8 mouse cellular contexts compared by ENCODE assay signal in the genomic region with DNA sequence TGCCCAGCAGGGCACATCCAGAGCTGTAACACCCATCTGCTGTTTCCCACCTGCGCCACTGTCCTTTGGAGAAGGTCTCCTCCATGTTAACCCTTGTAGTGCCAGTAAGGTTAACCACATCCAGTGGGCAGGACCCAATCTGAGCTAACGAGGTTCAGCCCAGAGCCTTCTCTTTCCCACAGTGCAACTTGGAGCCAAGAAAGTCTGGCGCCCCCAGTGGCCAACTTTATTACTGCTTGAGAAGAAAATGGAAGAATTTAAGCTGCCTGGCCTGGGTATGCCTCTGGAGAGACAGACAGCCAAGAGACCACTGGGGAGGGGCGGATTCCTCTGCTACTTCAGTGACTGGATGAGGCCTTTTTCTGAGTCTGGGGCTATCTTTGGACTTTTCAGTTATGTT.
DNase-seq lines count a peak whose midpoint lies in the region; ATAC-seq and TF ChIP-seq lines count a peak whose summit lies in the region.

No protein-coding gene starts in this region.

- H3K27ac ChIP-seq in kidney, embryonic 15.5 days, result no peak overlapping the region
- H3K27ac ChIP-seq in stomach, postnatal 0 days (replicated peaks), result no peak overlapping the region

- H3K27me3 ChIP-seq in kidney, embryonic 15.5 days, result no peaks in the 10 kb centered on the region
- no peaks in the 10 kb centered on the region for H3K27me3 ChIP-seq in stomach, postnatal 0 days (ENCODE audit: control insufficient read depth, insufficient read depth, low read length)

- peaks cover 3% of the 10 kb centered on the region; the same call in 1 of the 2 replicates for H3K36me3 ChIP-seq in kidney, embryonic 15.5 days
- no peaks in the 10 kb centered on the region for H3K36me3 ChIP-seq in stomach, postnatal 0 days (ENCODE audit: control insufficient read depth, insufficient read depth, low read length)

- H3K4me3 ChIP-seq in kidney, embryonic 15.5 days (replicated peaks), result no peak overlapping the region
- H3K4me3 ChIP-seq in stomach, postnatal 0 days (ENCODE audit: low read depth, low read length), result no peak overlapping the region

- ATAC-seq in kidney, embryonic 15.5 days (replicated peaks; ENCODE audit: low FRiP score), result no peak
- peak; percentile 2; the same call in 1 of the 2 replicates for ATAC-seq in stomach, postnatal 0 days (ENCODE audit: low FRiP score, low TSS enrichment)

- TF ChIP-seq CTCF in stomach, postnatal 0 days (IDR thresholded peaks at IDR 0.05; ENCODE audit: low read depth), result peak; percentile 87

- no peak overlapping the region for H3K9ac ChIP-seq in kidney, embryonic 15.5 days
- no peak overlapping the region for H3K9ac ChIP-seq in stomach, postnatal 0 days (ENCODE audit: low read length)

- no peaks in the 10 kb centered on the region for H3K9me3 ChIP-seq in kidney, embryonic 15.5 days (replicated peaks)
- H3K9me3 ChIP-seq in stomach, postnatal 0 days (ENCODE audit: control insufficient read depth, low read length), result no peaks in the 10 kb centered on the region

- H3K4me1 ChIP-seq in kidney, embryonic 15.5 days, result peaks cover 9% of the 10 kb centered on the region
- H3K4me1 ChIP-seq in stomach, postnatal 0 days (replicated peaks; ENCODE audit: control insufficient read depth, insufficient read depth), result peaks cover 4% of the 10 kb centered on the region; the same call in 1 of the 2 replicates

- no peak overlapping the region for H3K4me2 ChIP-seq in kidney, embryonic 15.5 days
- H3K4me2 ChIP-seq in stomach, postnatal 0 days (replicated peaks; ENCODE audit: low read depth), result no peak overlapping the region

- 46% methylated on average over 4 of the region's 4 CpGs for WGBS in kidney, embryonic 15.5 days
- 44% methylated on average over 4 of the region's 4 CpGs for WGBS in stomach, postnatal 0 days

- peak; percentile 56 for DNase-seq in kidney, adult 9 months
- peak; percentile 19 for DNase-seq in MEL-GATA-1-ER (ENCODE audit: extremely low read depth, low read depth)
- DNase-seq in cerebellum, adult 18-20 months, result peak; percentile 39 to 65
- peak; percentile 19 to 56 for DNase-seq in frontal cortex, postnatal 36 days (ENCODE audit: low spot score in 2 of 2)
- DNase-seq in layer of hippocampus, adult 9-10 months (ENCODE audit: low spot score), result peak; percentile 29
- DNase-seq in mesoderm, embryonic 11.5 days (ENCODE audit: low read depth, low spot score), result peak; percentile 75
- DNase-seq in stomach, postnatal 0 days (ENCODE audit: low spot score), result peak; percentile 73

- no peak for TF ChIP-seq EP300 in stomach, postnatal 0 days (optimal IDR thresholded peaks at IDR 0.05)

Comparison
In these comparisons a context has a peak if more than half of its experiments do, and no peak if none do; other contexts are left out.
1. DNase-seq: peak in every context shown above with its lines; median percentile 75 in mesoderm, embryonic 11.5 days; 73 in stomach, postnatal 0 days; 56 in kidney, adult 9 months; 52 in cerebellum, adult 18-20 months; 38 in frontal cortex, postnatal 36 days; 29 in layer of hippocampus, adult 9-10 months; 19 in MEL-GATA-1-ER.